Mouse (Mus musculus) v-Abl transformed pro-B cells (cell line): ENCODE results near the gene 1600012H06Rik.
"Not testable (repeated sequence)": the region's sequence is repeated elsewhere in the genome, so short reads cannot be mapped to it uniquely, and the experiment has no call there.

Source experiments
- in situ Hi-C, 2 experiments: fragments of 400-800 bp; cut with MboI; formaldehyde crosslinking; loops; one replicate each; pipeline ENCODE4 v1.15.1; 2025; ENCODE audit not compliant: unreplicated experiment in 2 of 2

Gene 1600012H06Rik

DNA sequence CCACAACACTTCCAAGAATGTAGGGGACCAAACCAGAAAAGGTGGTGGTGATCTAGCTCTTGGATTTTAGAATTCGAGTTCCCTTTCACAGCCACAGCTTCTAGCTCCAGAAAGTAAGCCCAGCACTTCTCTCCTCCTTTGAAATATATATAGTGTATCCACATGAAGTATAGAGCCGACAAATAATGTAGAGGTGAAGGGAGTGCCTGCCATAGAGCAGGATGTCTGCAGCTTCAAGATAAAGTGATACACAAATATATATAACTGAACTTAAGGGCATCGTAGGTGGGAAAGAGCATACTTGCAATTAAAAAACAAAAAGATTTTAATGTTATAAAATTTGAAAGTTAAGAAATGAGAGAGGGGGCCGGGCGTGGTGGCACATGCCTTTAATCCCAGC, 51.2 kb downstream of the 1600012H06Rik start:
- in situ Hi-C loops: not testable (repeated sequence)

DNA sequence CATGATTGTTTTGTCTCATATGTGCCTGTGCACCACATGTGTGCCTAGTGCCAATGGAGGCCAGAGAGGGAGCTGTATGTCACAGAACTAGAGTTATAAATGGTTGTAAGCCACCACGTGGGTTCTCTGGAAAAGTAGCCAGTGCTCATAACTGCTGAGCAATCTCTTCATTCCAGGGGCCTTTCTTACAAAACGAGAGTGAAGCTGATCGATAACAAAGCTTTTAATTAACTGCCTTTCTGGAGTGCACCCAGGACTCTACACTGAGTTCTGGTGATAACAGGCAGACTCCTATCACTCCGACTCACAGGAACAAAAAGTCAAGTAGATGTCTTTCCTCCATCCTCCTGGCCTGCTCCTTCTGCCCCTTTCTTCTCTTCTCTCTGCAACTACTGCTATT, 57.1 kb downstream of the 1600012H06Rik start:
- in situ Hi-C loops: not testable (repeated sequence)

DNA sequence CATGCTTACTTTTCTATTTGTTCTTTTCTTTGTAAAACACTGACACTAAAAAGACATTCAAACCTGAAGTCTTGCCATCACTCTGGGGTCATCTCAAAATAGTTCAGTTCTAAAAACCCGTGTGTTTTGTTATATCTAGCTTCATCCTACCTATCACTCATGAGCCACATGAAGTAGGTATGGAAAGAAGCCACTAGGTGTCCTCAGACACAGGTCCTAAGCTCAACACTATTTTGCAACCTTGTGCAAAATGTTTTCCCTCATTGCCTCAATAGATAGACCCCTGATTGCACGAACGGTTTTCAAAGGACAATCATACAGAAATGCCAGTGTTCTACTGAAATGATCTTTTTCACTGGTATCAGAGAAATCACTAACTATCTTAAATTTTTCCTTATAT, 66.1 kb downstream of the 1600012H06Rik start:
- in situ Hi-C loops: not testable (repeated sequence)
